Mouse (Mus musculus) layer of hippocampus, adult 2 months (tissue): ENCODE results near the gene Gapdh. TPM values are rescaled to one million over a fixed set of nuclear protein-coding genes. Genes with fewer than 3 reads are reported as not detected.
A peak's percentile ranks its signal among the peaks of the same experiment; 100 is the strongest.

Experiments
- DNase-seq, 2 experiments: peaks; one replicate each; pipeline ENCODE4 v3.0.0; 2022; ENCODE audit warnings: low spot score in 2 of 2
- H3K27ac ChIP-seq: fragments of 200-600 bp; 2 replicates; pipeline ENCODE4 v1.8.1; 2022
- H3K4me3 ChIP-seq: fragments of 200-600 bp; 2 replicates; pipeline ENCODE4 v1.8.1; 2022; ENCODE audit warnings: mild to moderate bottlenecking
- CTCF ChIP-seq: fragments of 200-600 bp; conservative IDR thresholded peaks from 2 replicates; pipeline ENCODE4 v1.8.1; 2022; ENCODE audit warnings: antibody characterized with exemption, mild to moderate bottlenecking, moderate library complexity
- long read RNA-seq, 2 experiments: library from polyadenylated mRNA; stranded (forward); transcript quantifications; one replicate each; pipeline ENCODE4 v2.0.0; 2021; ENCODE audit warnings: borderline mapping rate in 2 of 2
- total RNA-seq, 2 experiments: library from RNA; stranded (reverse); gene quantifications; 2 replicates each; pipeline ENCODE4 v1.2.3; 2021

Gapdh gene
- total RNA-seq = 1,000 to 10,000 TPM; 2,438 to 2,531 TPM
- long read RNA-seq, experiment 1, partial matches to known transcripts = 3 of 15 reads
- long read RNA-seq, experiment 1, other reads (novel, unspliced or antisense) = 6 of 15 reads
- long read RNA-seq, experiment 2, partial matches to known transcripts = 5 of 19 reads
- long read RNA-seq, experiment 2, other reads (novel, unspliced or antisense) = 8 of 19 reads

DNA sequence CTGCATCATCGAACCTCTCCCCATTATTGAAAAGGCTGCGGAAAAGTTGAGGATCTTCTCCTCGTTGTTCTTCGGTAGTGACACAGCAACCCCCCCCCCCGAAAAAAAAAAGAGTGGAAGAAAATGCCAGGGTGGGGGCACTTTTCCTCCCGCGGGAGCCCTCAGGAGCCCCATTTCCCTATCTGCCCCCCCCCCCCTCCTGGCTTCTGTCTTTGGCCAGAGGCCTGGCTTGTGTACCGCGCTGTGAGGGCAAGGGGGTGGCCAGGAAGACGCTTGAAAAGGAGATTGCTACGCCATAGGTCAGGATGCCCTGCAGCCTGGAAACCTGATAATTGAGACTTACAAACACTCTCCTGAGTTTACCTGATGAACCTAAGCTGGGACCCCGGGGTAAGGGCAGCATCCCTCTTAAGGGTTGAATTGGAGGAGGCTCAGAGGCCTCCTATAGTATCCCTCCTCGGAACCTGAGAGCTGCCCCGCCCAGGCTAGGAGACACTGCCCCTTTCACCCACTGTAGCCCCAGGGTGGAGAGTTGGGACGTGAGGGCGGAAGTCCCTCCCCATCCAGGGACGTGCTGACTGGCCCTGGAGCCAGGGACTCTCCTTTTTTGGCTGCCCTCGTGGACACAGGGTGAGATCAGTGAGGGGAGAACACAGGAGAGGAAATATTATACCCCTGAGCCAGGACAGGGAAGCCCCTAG lies at the start of gene Gapdh:
Gapdh (minus strand) TSS at position 417 of the 701 bp plus-strand sequence.
- peak within 1 kb of the TSS; percentile 99 for H3K4me3 ChIP-seq
- no peak for TF ChIP-seq CTCF
- DNase-seq = no peak
- H3K27ac ChIP-seq = peak within 1 kb of the TSS; percentile 98

- DNase-seq = peak; percentile 90 to 95
- TF ChIP-seq CTCF = peak; percentile 13
- Histone ChIP-seq H3K4me3 (peak within 1 kb of the TSS; percentile 78), H3K27ac (peak within 1 kb of the TSS; percentile 96)
These were observed 49.1 kb upstream of the Gapdh start, which contains the start of gene Vamp1 for GRCm38 (mm10) chr6:125215148-125215954. Gene Vamp1 (plus strand): TSS chr6:125215551.

DNA sequence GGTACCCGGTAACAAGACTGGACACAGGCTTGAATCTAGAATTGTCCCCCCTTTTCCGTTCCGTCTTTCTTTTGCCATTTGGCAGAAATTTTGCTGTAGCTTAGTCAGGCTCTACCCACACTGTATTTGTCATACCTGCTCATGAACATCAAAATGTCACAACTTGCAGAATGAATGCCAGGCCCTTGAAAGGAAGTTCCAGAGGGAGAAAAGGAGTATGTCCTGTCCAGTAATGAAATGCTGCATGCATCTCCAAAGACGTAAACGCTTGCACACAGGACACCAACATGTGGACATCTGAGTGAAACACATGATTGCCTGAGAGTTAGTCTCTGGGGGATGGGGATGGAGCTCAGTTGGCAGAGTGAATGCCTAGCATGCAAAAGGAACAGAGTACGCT lies 47.4 kb upstream of the Gapdh start:
- Histone ChIP-seq H3K27ac (peak overlapping the region; percentile 20; the same call in 1 of the 2 replicates), H3K4me3 (no peak overlapping the region)
- no peak for TF ChIP-seq CTCF
- no peak for DNase-seq

DNA sequence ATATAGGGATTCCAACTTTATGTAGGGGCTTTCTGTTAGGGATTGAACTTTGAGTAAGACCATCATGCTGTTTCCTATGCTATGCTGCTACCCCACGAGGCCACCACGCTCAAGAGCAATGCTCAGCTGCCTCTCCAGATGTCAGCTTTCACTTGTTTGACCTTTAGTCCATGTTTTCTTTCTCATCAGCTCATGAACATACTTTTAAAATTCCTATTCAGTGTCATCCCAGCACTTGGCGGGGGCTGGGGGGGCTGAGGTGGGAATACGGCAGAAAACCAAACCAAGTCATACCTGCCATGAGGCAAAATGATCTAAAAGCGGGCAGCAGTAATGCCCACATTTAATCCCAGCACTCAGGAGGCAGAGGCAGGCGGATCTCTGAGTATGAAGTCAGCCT lies 46.9 kb upstream of the Gapdh start:
- TF ChIP-seq CTCF = no peak
- Histone ChIP-seq H3K4me3 (no peak overlapping the region), H3K27ac (peak overlapping the region; percentile 20; the same call in 1 of the 2 replicates)
- no peak for DNase-seq

DNA sequence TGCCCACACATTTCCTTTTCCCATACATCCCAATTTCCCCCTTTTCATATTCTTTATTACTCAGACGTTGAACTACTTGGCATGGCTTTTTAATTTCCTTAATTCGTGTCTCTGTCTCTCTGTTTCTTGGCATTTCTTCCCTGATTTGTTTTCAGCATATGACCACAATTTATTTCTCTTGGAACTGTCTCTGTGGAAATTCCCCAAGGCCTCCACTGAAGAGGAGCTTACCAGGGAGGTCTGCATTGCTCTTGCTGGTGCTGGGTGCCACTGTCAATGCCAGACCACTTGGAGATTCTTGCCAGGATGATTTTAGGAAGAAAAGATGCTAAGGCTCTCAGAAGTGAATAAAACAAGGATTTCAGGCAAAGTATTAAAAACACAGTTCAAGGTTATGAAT lies 46.4 kb upstream of the Gapdh start:
- H3K4me3 ChIP-seq = no peak overlapping the region
- H3K27ac ChIP-seq = peak overlapping the region; percentile 20; the same call in 1 of the 2 replicates
- no peak for TF ChIP-seq CTCF
- no peak for DNase-seq

GRCm38 (mm10) chr6:125210436-125210835 lies 44.2 kb upstream of the Gapdh start:
- Histone ChIP-seq H3K27ac (no peak overlapping the region), H3K4me3 (no peak overlapping the region)
- peak; percentile 20; the same call in 1 of the 2 replicates for TF ChIP-seq CTCF
- no peak for DNase-seq

DNA sequence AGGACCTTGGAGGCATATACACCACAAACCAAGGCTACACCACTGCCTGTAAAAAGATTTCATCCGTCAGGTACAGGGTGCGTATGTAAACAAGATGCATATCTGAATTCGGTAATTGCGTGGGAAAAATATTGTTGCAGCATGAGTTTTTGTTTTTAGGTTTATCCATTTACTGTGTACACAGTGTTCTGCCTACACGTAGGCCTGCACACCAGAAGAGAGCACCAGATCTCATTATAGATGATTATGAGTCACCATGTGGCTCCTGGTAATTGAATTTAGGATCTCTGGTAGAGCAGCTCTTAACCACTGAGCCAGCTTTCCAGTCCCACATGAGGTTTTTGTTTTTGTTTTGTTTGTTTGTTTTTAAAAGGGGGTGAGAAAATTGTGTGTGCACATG lies 30.9 kb upstream of the Gapdh start:
- no peak; the same call in 1 of the 2 replicates for TF ChIP-seq CTCF
- Histone ChIP-seq H3K27ac (peak overlapping the region; percentile 85), H3K4me3 (no peak overlapping the region)
- no peak for DNase-seq

DNA sequence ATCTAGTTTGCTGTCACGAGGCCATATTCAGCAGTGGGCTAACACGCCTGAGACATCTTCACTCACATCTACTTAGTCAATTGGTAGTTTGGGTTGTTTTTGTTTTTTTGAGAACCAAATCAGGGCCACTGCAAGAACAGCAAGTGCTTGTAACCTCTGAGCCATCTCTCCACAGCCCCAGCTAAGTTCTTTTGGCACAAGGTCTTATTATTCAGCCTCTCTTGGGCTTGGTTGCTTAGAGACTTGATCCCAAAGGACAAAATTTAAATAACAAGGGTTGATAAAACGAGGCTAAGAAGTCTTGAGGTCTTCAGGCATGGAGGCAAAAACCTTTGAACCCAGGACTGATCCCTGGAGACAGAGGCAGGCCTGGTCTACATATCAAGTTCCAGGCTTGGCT lies 30.0 kb upstream of the Gapdh start:
- no peak for DNase-seq
- Histone ChIP-seq H3K4me3 (no peak overlapping the region), H3K27ac (peak overlapping the region; percentile 85)
- no peak for TF ChIP-seq CTCF

GRCm38 (mm10) chr6:125195541-125196075 lies 29.3 kb upstream of the Gapdh start:
- no peak for TF ChIP-seq CTCF
- DNase-seq = no peak
- H3K4me3 ChIP-seq = no peak overlapping the region
- peak overlapping the region; percentile 85 for H3K27ac ChIP-seq

- Histone ChIP-seq H3K27ac (no peak overlapping the region), H3K4me3 (no peak overlapping the region)
- no peak for DNase-seq
- TF ChIP-seq CTCF = no peak
These were observed 27.1 kb upstream of the Gapdh start for GRCm38 (mm10) chr6:125193390-125193789.

DNA sequence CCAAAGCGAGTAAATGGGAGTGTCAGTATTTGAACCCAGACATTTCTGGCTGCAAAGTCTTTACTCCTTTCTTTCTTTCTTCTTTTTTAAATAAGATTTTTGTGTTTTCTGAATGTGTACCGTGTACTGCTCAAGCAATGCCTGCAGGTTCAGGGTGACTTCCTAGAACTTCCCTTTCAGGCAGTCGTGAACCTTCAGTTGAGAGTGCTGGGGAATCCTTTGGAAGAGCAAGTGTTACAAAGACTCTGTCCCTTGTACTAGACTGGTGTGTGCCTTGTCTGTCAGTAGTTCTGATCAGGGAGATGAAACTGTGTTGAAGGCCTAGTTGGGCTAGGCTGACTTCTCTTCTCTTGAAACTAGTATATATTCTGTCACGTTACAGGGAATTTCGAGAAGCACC lies 26.6 kb upstream of the Gapdh start:
- TF ChIP-seq CTCF = no peak
- peak overlapping the region; percentile 98 for H3K27ac ChIP-seq
- no peak for DNase-seq

DNA sequence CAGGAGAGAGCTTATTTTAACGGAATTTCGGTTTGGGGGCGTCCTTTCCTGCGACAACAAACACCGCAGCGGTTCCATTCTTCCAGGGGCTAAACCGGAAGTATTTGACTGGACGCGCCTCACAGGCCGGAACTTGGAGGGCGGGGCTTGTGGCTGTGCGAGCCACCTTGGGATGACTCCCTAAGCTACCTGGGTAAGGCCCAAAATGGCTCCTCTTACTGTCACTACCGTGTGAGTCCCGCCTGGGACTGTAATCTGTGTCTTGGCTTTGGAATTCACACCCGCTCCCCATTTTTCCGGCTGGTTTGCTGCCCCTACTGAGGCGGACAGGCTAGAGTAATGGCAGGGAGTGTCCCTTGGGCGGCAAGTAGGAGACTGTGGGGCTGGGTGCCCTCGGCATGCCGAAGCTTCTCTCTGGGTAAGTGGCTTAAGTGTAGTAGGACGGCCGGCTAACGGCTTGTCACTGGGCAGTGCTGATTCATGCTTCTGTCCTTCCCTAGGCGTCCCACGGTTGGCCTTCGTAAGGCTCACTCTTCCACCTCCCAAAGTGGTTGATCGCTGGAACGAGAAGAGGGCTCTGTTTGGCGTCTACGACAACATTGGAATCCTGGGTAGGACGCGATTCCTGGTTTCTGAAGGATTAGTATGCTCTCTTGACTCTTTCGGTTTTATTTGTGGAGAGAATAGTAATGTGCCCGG lies 25.9 kb upstream of the Gapdh start:
- Histone ChIP-seq H3K4me3 (peak overlapping the region; percentile 98), H3K27ac (peak overlapping the region; percentile 98)
- no peak for TF ChIP-seq CTCF
- DNase-seq = peak; percentile 86 to 92

More for the DNA sequence above, 26.6 kb upstream of the Gapdh start:
- H3K4me3 ChIP-seq = peak overlapping the region; percentile 98
